Mouse (Mus musculus): Measurements from ENCODE around the gene Edrf1. TPM values are rescaled to one million over a fixed set of nuclear protein-coding genes. Genes with fewer than 3 reads are reported as not detected.
A peak's percentile ranks its signal among the peaks of the same experiment; 100 is the strongest.

The Edrf1 gene
- 17.9 and 24.9 TPM in 2 replicates for polyA plus RNA-seq (2014; fragmentation: Nextera tagmentation; extraction: Ambion mirVana)

GRCm38 (mm10) chr7:133637361-133638305 is at the start of gene Edrf1:
Gene Edrf1 (plus strand): TSS chr7:133637543.
- Histone ChIP-seq H3K9ac (ENCODE audit: low read length) (peak within 1 kb of the TSS; percentile 87), H3K27me3 (replicated peaks; ENCODE audit: control insufficient read depth, insufficient read depth, low read length) (no peaks in the 10 kb centered on the region), H3K4me3 (ENCODE audit: low read depth, low read length) (peak within 1 kb of the TSS; percentile 66), H3K27ac (ENCODE audit: low read depth) (peak within 1 kb of the TSS; percentile 91), H3K4me2 (ENCODE audit: low read length) (peak within 1 kb of the TSS; percentile 83), H3K4me1 (replicated peaks; ENCODE audit: control insufficient read depth, insufficient read depth, low read length) (peaks cover 13% of the 10 kb centered on the region), H3K36me3 (ENCODE audit: control insufficient read depth, insufficient read depth, low read length) (peaks cover 34% of the 10 kb centered on the region), H3K9me3 (ENCODE audit: control insufficient read depth, low read length) (no peaks in the 10 kb centered on the region)
- DNase-seq (ENCODE audit: low spot score) (peak; percentile 99), ATAC-seq (replicated peaks; ENCODE audit: low FRiP score, low TSS enrichment, low read depth) (peak; percentile 95)
- under 1% methylated on average over 81 of the region's 81 CpGs for WGBS

- Histone ChIP-seq H3K9ac (ENCODE audit: low read length) (no peak overlapping the region), H3K9me3 (ENCODE audit: control insufficient read depth, low read length) (no peaks in the 10 kb centered on the region), H3K27me3 (replicated peaks; ENCODE audit: control insufficient read depth, insufficient read depth, low read length) (no peaks in the 10 kb centered on the region), H3K4me3 (ENCODE audit: low read depth, low read length) (no peak overlapping the region), H3K4me2 (ENCODE audit: low read length) (no peak overlapping the region), H3K36me3 (ENCODE audit: control insufficient read depth, insufficient read depth, low read length) (no peaks in the 10 kb centered on the region), H3K27ac (ENCODE audit: low read depth) (no peak overlapping the region), H3K4me1 (replicated peaks; ENCODE audit: control insufficient read depth, insufficient read depth, low read length) (no peaks in the 10 kb centered on the region)
- ATAC-seq (replicated peaks; ENCODE audit: low FRiP score, low TSS enrichment, low read depth), result no peak
- DNase-seq (ENCODE audit: low spot score), result no peak
- WGBS, result 85% methylated on average over 1 of the region's 1 CpGs
Measured at GRCm38 (mm10) chr7:133591750-133592149, 45.6 kb upstream of the Edrf1 start.

- 51% methylated on average over 1 of the region's 1 CpGs for WGBS
- H3K27me3 ChIP-seq (replicated peaks; ENCODE audit: control insufficient read depth, insufficient read depth, low read length), result no peaks in the 10 kb centered on the region
- peaks cover 8% of the 10 kb centered on the region; the same call in 1 of the 2 replicates for H3K4me1 ChIP-seq (replicated peaks; ENCODE audit: control insufficient read depth, insufficient read depth, low read length)
- no peak for DNase-seq (ENCODE audit: low spot score)
- H3K27ac ChIP-seq (ENCODE audit: low read depth), result no peak overlapping the region
- H3K36me3 ChIP-seq (ENCODE audit: control insufficient read depth, insufficient read depth, low read length), result no peaks in the 10 kb centered on the region
- no peak overlapping the region for H3K9ac ChIP-seq (ENCODE audit: low read length)
- no peaks in the 10 kb centered on the region for H3K9me3 ChIP-seq (ENCODE audit: control insufficient read depth, low read length)
- ATAC-seq (replicated peaks; ENCODE audit: low FRiP score, low TSS enrichment, low read depth), result no peak
- H3K4me3 ChIP-seq (ENCODE audit: low read depth, low read length), result no peak overlapping the region
- no peak overlapping the region for H3K4me2 ChIP-seq (ENCODE audit: low read length)
Measured at GRCm38 (mm10) chr7:133600558-133600957, 36.8 kb upstream of the Edrf1 start.

GRCm38 (mm10) chr7:133602058-133602457 is 35.3 kb upstream of the Edrf1 start, which contains the start of gene Tex36:
Gene Tex36 (minus strand): TSS chr7:133602158.
- no peak within 1 kb of the TSS for H3K27ac ChIP-seq (ENCODE audit: low read depth)
- H3K9me3 ChIP-seq (ENCODE audit: control insufficient read depth, low read length), result no peaks in the 10 kb centered on the region
- 67% methylated on average over 2 of the region's 2 CpGs for WGBS
- peaks cover 8% of the 10 kb centered on the region; the same call in 1 of the 2 replicates for H3K4me1 ChIP-seq (replicated peaks; ENCODE audit: control insufficient read depth, insufficient read depth, low read length)
- ATAC-seq (replicated peaks; ENCODE audit: low FRiP score, low TSS enrichment, low read depth) (no peak), DNase-seq (ENCODE audit: low spot score) (no peak)
- no peak within 1 kb of the TSS for H3K4me3 ChIP-seq (ENCODE audit: low read depth, low read length)
- H3K4me2 ChIP-seq (ENCODE audit: low read length), result no peak within 1 kb of the TSS
- H3K27me3 ChIP-seq (replicated peaks; ENCODE audit: control insufficient read depth, insufficient read depth, low read length), result no peaks in the 10 kb centered on the region
- H3K36me3 ChIP-seq (ENCODE audit: control insufficient read depth, insufficient read depth, low read length), result no peaks in the 10 kb centered on the region
- no peak within 1 kb of the TSS for H3K9ac ChIP-seq (ENCODE audit: low read length)

GRCm38 (mm10) chr7:133603156-133603555 is 34.2 kb upstream of the Edrf1 start:
- H3K4me3 ChIP-seq (ENCODE audit: low read depth, low read length), result no peak overlapping the region
- H3K36me3 ChIP-seq (ENCODE audit: control insufficient read depth, insufficient read depth, low read length), result no peaks in the 10 kb centered on the region
- no peaks in the 10 kb centered on the region for H3K27me3 ChIP-seq (replicated peaks; ENCODE audit: control insufficient read depth, insufficient read depth, low read length)
- 75% methylated on average over 2 of the region's 2 CpGs for WGBS
- H3K9me3 ChIP-seq (ENCODE audit: control insufficient read depth, low read length), result no peaks in the 10 kb centered on the region
- no peak overlapping the region for H3K9ac ChIP-seq (ENCODE audit: low read length)
- no peak overlapping the region for H3K27ac ChIP-seq (ENCODE audit: low read depth)
- H3K4me2 ChIP-seq (ENCODE audit: low read length), result no peak overlapping the region
- no peak for DNase-seq (ENCODE audit: low spot score)
- peaks cover 8% of the 10 kb centered on the region; the same call in 1 of the 2 replicates for H3K4me1 ChIP-seq (replicated peaks; ENCODE audit: control insufficient read depth, insufficient read depth, low read length)
- no peak for ATAC-seq (replicated peaks; ENCODE audit: low FRiP score, low TSS enrichment, low read depth)

- peak overlapping the region; percentile 22; the same call in 1 of the 2 replicates for H3K4me2 ChIP-seq (ENCODE audit: low read length)
- ATAC-seq (replicated peaks; ENCODE audit: low FRiP score, low TSS enrichment, low read depth), result no peak; the same call in 1 of the 2 replicates
- 41% methylated on average over 13 of the region's 13 CpGs for WGBS
Measured at GRCm38 (mm10) chr7:133604427-133605081, 32.8 kb upstream of the Edrf1 start.

GRCm38 (mm10) chr7:133607331-133607730 is 30.0 kb upstream of the Edrf1 start:
- DNase-seq (ENCODE audit: low spot score) (no peak), ATAC-seq (replicated peaks; ENCODE audit: low FRiP score, low TSS enrichment, low read depth) (no peak)
- H3K27me3 ChIP-seq (replicated peaks; ENCODE audit: control insufficient read depth, insufficient read depth, low read length), result no peaks in the 10 kb centered on the region
- H3K9me3 ChIP-seq (ENCODE audit: control insufficient read depth, low read length), result no peaks in the 10 kb centered on the region
- H3K4me2 ChIP-seq (ENCODE audit: low read length), result no peak overlapping the region
- no peak overlapping the region for H3K9ac ChIP-seq (ENCODE audit: low read length)
- no peak overlapping the region for H3K27ac ChIP-seq (ENCODE audit: low read depth)
- WGBS, result 61% methylated on average over 5 of the region's 5 CpGs
- no peaks in the 10 kb centered on the region for H3K36me3 ChIP-seq (ENCODE audit: control insufficient read depth, insufficient read depth, low read length)
- peaks cover 4% of the 10 kb centered on the region; the same call in 1 of the 2 replicates for H3K4me1 ChIP-seq (replicated peaks; ENCODE audit: control insufficient read depth, insufficient read depth, low read length)
- no peak overlapping the region for H3K4me3 ChIP-seq (ENCODE audit: low read depth, low read length)

More at GRCm38 (mm10) chr7:133604427-133605081, 32.8 kb upstream of the Edrf1 start:
- Histone ChIP-seq H3K9ac (ENCODE audit: low read length) (no peak overlapping the region), H3K4me1 (replicated peaks; ENCODE audit: control insufficient read depth, insufficient read depth, low read length) (peaks cover 4% of the 10 kb centered on the region; the same call in 1 of the 2 replicates), H3K27ac (ENCODE audit: low read depth) (no peak overlapping the region), H3K4me3 (ENCODE audit: low read depth, low read length) (no peak overlapping the region), H3K9me3 (ENCODE audit: control insufficient read depth, low read length) (no peaks in the 10 kb centered on the region), H3K27me3 (replicated peaks; ENCODE audit: control insufficient read depth, insufficient read depth, low read length) (no peaks in the 10 kb centered on the region), H3K36me3 (ENCODE audit: control insufficient read depth, insufficient read depth, low read length) (no peaks in the 10 kb centered on the region)
- DNase-seq (ENCODE audit: low spot score), result no peak

- H3K27ac ChIP-seq (ENCODE audit: low read depth), result no peak overlapping the region
- H3K27me3 ChIP-seq (replicated peaks; ENCODE audit: control insufficient read depth, insufficient read depth, low read length), result no peaks in the 10 kb centered on the region
- no peak overlapping the region for H3K4me2 ChIP-seq (ENCODE audit: low read length)
- 69% methylated on average over 13 of the region's 13 CpGs for WGBS
- H3K4me3 ChIP-seq (ENCODE audit: low read depth, low read length), result no peak overlapping the region
- H3K36me3 ChIP-seq (ENCODE audit: control insufficient read depth, insufficient read depth, low read length), result no peaks in the 10 kb centered on the region
- peak; percentile 50 for DNase-seq (ENCODE audit: low spot score)
- no peak for ATAC-seq (replicated peaks; ENCODE audit: low FRiP score, low TSS enrichment, low read depth)
- no peaks in the 10 kb centered on the region for H3K9me3 ChIP-seq (ENCODE audit: control insufficient read depth, low read length)
- no peak overlapping the region for H3K9ac ChIP-seq (ENCODE audit: low read length)
- peaks cover 4% of the 10 kb centered on the region; the same call in 1 of the 2 replicates for H3K4me1 ChIP-seq (replicated peaks; ENCODE audit: control insufficient read depth, insufficient read depth, low read length)
Measured at GRCm38 (mm10) chr7:133607883-133608575, 29.3 kb upstream of the Edrf1 start.
